Mouse (Mus musculus): ENCODE results near the gene Ccdc191. TPM values are rescaled to one million over a fixed set of nuclear protein-coding genes. Genes with fewer than 3 reads are reported as not detected.

Gene Ccdc191
- polyA plus RNA-seq, 1 experiment = 0.12 TPM

DNA sequence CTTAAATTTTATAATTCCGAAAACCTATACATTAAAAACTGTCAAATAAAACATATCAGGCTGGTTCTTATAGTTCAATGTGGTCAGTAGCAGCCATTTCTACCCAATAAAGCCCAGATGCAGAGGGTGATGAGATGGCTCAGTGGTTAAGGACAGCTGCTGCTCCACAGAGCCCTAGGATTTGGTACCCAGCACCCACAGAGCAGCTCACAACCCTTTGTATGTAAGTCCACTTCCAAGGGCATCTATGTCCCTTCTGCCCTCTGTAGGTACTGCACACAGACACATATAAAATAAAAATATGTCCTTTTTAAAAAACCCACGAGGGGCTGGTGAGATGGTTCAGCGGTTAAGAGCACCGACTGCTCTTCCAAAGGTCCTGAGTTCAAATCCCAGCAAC, 96.7 kb downstream of the Ccdc191 start:
- Histone ChIP-seq H3K27me3 (ENCODE audit: control insufficient read depth) (no peaks in the 10 kb centered on the region), H3K4me1 (ENCODE audit: control insufficient read depth) (no peaks in the 10 kb centered on the region), H3K36me3 (ENCODE audit: control insufficient read depth) (no peaks in the 10 kb centered on the region), H3K4me3 (replicated peaks) (no peak overlapping the region), H3K9me3 (ENCODE audit: control insufficient read depth, low read length) (no peaks in the 10 kb centered on the region)
- TF ChIP-seq GATA1 (IDR thresholded peaks at IDR 0.05; ENCODE audit: low read length) (no peak), TAL1 (IDR thresholded peaks at IDR 0.05; ENCODE audit: low read length) (no peak)

GRCm38 (mm10) chr16:43994623-43995022, 105.0 kb downstream of the Ccdc191 start:
- Histone ChIP-seq H3K27me3 (ENCODE audit: control insufficient read depth) (no peaks in the 10 kb centered on the region), H3K4me3 (replicated peaks) (no peak overlapping the region), H3K9me3 (ENCODE audit: control insufficient read depth, low read length) (no peaks in the 10 kb centered on the region), H3K36me3 (ENCODE audit: control insufficient read depth) (no peaks in the 10 kb centered on the region), H3K4me1 (ENCODE audit: control insufficient read depth) (no peaks in the 10 kb centered on the region)
- TF ChIP-seq GATA1 (IDR thresholded peaks at IDR 0.05; ENCODE audit: low read length) = no peak

DNA sequence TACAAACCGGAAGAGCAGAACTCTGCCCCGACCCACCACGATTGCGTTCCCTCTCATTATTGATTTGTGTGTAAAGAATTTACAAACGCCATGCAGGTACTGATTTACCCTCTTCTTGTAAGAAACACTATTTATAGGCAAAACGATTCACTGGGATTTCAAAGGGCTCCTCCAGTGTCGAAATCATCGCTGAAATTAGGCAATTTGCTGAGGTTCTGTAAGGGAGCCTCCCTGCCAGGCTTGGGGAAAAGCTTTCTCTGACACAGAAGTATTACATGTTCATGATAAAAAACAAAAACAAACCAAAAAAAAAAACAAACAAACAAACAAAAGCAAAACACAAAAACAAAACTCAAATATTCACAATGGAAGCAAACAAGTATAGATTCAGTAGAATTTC, 109.5 kb downstream of the Ccdc191 start:
- no peak for TF ChIP-seq GATA1 (IDR thresholded peaks at IDR 0.05; ENCODE audit: low read length)
- Histone ChIP-seq H3K4me1 (ENCODE audit: control insufficient read depth) (no peaks in the 10 kb centered on the region), H3K9me3 (ENCODE audit: control insufficient read depth, low read length) (no peaks in the 10 kb centered on the region), H3K4me3 (replicated peaks) (no peak overlapping the region), H3K27me3 (ENCODE audit: control insufficient read depth) (no peaks in the 10 kb centered on the region), H3K36me3 (ENCODE audit: control insufficient read depth) (no peaks in the 10 kb centered on the region)

DNA sequence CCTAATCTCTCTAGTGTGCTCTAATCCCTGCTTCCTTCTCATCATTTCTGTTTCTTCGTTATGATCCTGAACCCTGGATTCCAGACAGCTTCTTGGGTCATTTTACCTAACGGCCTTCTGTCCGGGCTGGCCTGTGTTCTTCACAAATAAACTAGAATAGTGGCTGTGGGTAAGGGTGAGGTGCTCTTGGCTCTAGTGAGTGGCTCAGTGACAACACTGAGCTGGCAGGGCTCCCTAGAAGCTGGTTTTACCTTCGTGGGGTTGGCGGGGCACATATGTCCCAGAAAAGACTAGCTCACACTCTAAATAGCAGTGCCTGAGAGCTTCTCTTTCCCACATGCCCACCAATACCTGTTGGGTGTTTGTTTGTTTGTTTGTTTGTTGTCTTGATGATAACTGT, 109.9 kb downstream of the Ccdc191 start:
- H3K4me3 ChIP-seq (replicated peaks) = no peak overlapping the region

GRCm38 (mm10) chr16:44002086-44002485, 112.5 kb downstream of the Ccdc191 start:
- H3K36me3 ChIP-seq (ENCODE audit: control insufficient read depth) = no peaks in the 10 kb centered on the region
- TF ChIP-seq TAL1 (IDR thresholded peaks at IDR 0.05; ENCODE audit: low read length) = no peak
- TF ChIP-seq GATA1 (IDR thresholded peaks at IDR 0.05; ENCODE audit: low read length) = no peak
- H3K27me3 ChIP-seq (ENCODE audit: control insufficient read depth) = no peaks in the 10 kb centered on the region
- no peaks in the 10 kb centered on the region for H3K9me3 ChIP-seq (ENCODE audit: control insufficient read depth, low read length)
- H3K4me3 ChIP-seq (replicated peaks) = no peak overlapping the region
- H3K4me1 ChIP-seq (ENCODE audit: control insufficient read depth) = no peaks in the 10 kb centered on the region

More for the DNA sequence above, 109.9 kb downstream of the Ccdc191 start:
- no peaks in the 10 kb centered on the region for H3K27me3 ChIP-seq (ENCODE audit: control insufficient read depth)
- no peaks in the 10 kb centered on the region for H3K9me3 ChIP-seq (ENCODE audit: control insufficient read depth, low read length)
- no peaks in the 10 kb centered on the region for H3K4me1 ChIP-seq (ENCODE audit: control insufficient read depth)
- H3K36me3 ChIP-seq (ENCODE audit: control insufficient read depth) = no peaks in the 10 kb centered on the region
- TF ChIP-seq GATA1 (IDR thresholded peaks at IDR 0.05; ENCODE audit: low read length) = no peak
- no peak for TF ChIP-seq TAL1 (IDR thresholded peaks at IDR 0.05; ENCODE audit: low read length)

- H3K27me3 ChIP-seq (ENCODE audit: control insufficient read depth) = no peaks in the 10 kb centered on the region
Observed at GRCm38 (mm10) chr16:44011010-44011409, 121.4 kb downstream of the Ccdc191 start.

More at GRCm38 (mm10) chr16:44011010-44011409, 121.4 kb downstream of the Ccdc191 start:
- Histone ChIP-seq H3K36me3 (ENCODE audit: control insufficient read depth) (no peaks in the 10 kb centered on the region), H3K4me3 (replicated peaks) (no peak overlapping the region), H3K9me3 (ENCODE audit: control insufficient read depth, low read length) (no peaks in the 10 kb centered on the region), H3K4me1 (ENCODE audit: control insufficient read depth) (peaks cover 7% of the 10 kb centered on the region)
- TF ChIP-seq GATA1 (IDR thresholded peaks at IDR 0.05; ENCODE audit: low read length) (no peak), TAL1 (IDR thresholded peaks at IDR 0.05; ENCODE audit: low read length) (no peak)

Other genes with a start within 250 kb of the Ccdc191 start
- gene Tigit, start 225.7 kb upstream of the Ccdc191 start, polyA plus RNA-seq (2012) = not detected in 2 replicates
- gene Drd3, start 135.8 kb upstream of the Ccdc191 start, polyA plus RNA-seq (2012) = not detected in 2 replicates
- gene Qtrt2, start 37.0 kb downstream of the Ccdc191 start, polyA plus RNA-seq (2012) = 0.04 TPM in 1 of 2 replicates, not detected in the other
- 0.01 TPM in 1 of 2 replicates, not detected in the other for gene Zdhhc23, start 90.0 kb downstream of the Ccdc191 start, polyA plus RNA-seq (2012)
- not detected in 2 replicates for gene Gramd1c, start 173.5 kb downstream of the Ccdc191 start, polyA plus RNA-seq (2012)
- gene Atp6v1a, start 249.9 kb downstream of the Ccdc191 start, polyA plus RNA-seq (2012) = 0.06 and 0.12 TPM in 2 replicates